Mouse (Mus musculus): Measurements from ENCODE around the gene Gm10337.

The Gm10337 gene

DNA sequence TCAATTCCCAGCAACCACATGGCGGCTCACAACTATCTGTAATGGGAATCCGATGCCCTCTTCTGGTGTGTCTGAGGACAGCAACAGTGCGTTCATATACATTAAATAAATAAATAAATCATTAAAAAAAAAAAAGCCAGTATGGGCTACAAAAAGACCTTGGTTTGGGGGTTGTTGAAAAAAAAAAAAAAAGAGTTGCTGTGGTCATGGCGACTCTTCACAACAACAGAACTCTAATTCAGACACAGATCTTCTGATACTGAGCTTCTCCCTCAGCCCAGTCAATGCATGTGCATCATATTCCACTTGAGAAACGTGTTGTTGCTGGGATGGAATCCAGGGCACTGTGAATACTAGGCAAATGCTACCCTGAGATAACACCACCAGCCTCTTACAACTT is 49.1 kb downstream of the Gm10337 start:
- DNase-seq (ENCODE audit: low spot score in 2 of 2) = no peak

All from spleen, postnatal 10 days (tissue).